Mouse (Mus musculus) thymus, adult 2 months (tissue): Measurements from ENCODE around the gene Myl12a.

Experiments used
- CTCF ChIP-seq: fragments of 200-500 bp; IDR thresholded peaks from 2 replicates; pipeline ENCODE4 v1.5.1; 2012; ENCODE audit warnings: mild to moderate bottlenecking, control low read depth, low read length, moderate library complexity, borderline replicate concordance; ENCODE audit not compliant: control insufficient read depth, poor library complexity, insufficient read depth; ENCODE audit errors: extremely low read depth
- POLR2A ChIP-seq: fragments of 200-500 bp; IDR thresholded peaks from 2 replicates; pipeline ENCODE4 v1.6.1; 2012; ENCODE audit warnings: mild to moderate bottlenecking, low read length, control low read depth, moderate library complexity; ENCODE audit not compliant: control insufficient read depth, poor library complexity, insufficient read depth; ENCODE audit errors: extremely low read depth

DNA sequence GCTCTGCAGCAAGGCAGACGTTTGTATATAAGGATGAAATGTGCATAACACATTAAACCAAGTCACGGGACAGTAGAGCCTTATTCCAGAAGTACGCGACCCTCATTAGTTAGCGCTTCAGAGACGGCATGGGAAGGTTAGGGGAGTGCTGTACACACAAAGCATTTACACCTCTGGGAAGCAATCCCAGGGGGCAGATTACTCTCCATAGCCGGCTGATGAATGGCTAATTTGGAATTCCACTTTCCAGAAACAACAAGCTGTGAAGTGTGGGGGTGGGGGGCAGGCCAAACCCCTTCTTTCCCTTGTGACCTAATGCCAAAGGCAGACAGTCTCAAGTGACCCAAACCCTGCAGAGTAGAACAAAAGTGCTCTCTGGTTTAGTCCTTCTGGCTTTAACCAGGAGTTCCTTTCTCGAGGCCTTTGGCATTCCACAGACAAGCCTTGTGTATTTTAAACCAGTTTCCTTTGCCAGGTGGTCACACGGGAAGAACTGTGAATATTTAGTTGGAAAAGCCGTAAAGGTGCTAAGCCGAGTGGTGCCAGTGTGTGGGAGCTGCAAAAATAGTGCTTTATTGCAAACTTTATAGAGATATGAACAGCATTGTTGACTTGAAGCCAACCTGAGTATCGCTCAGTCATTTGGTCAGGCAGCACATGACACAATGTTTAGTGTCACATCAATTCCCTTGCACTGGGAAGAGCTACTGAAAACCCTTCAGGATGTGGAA lies 37.3 kb upstream of the Myl12a start:
- TF ChIP-seq POLR2A (no peak), CTCF (no peak)
